Mouse (Mus musculus) erythroblast, embryonic 14.5 days (primary cell): ENCODE data around the gene Otop2.

Experiments used
- GATA1 ChIP-seq: IDR thresholded peaks from 2 replicates; pipeline ENCODE4 v1.6.1; 2012; ENCODE audit warnings: low read length, inconsistent platforms, mixed read lengths
- TAL1 ChIP-seq: IDR thresholded peaks from 3 replicates; pipeline ENCODE4 v1.6.1; 2012; ENCODE audit warnings: low read length, inconsistent platforms, mixed read lengths

GRCm38 (mm10) chr11:115290919-115291318 lies 16.0 kb upstream of the Otop2 start:
- TF ChIP-seq TAL1: no peak
- no peak for TF ChIP-seq GATA1
